Comparison of ENCODE assay signal across 20 mouse cellular contexts in the genomic region with DNA sequence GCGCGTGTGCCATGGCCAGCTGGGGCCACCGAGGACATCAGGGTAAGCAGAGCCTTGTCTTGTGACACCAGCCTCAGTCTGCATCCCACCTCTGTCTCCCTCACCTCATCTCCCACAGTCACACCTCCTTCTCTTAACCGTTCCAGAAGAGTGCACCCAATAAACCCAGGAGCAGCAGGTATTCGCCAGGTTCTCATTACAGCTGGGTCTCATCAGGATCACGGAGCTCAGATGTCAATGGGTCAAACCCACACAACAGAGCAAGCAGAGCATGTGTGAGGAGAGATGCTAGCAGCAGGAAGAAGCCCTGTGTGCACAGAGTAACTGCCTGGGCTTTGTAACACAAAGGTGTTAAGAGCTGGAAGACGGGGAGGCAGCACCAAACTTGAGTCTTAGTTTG. TPM values are rescaled to one million over a fixed set of nuclear protein-coding genes. Genes with fewer than 3 reads are reported as not detected.
DNase-seq lines count a peak whose midpoint lies in the region; ATAC-seq lines count a peak whose summit lies in the region.
"Had no signal": no experiment of that assay in that cellular context is flagged by ENCODE, and none has a peak within 500 bp of the region (broad histone marks: within the 10 kb centered on the region; RNA-seq: fewer than 3 reads in every experiment).

No protein-coding gene starts in this region.

- no peaks in the 10 kb centered on the region for H3K27me3 ChIP-seq in embryonic facial prominence, embryonic 13.5 days
- H3K27me3 ChIP-seq in embryonic facial prominence, embryonic 10.5 days (replicated peaks; ENCODE audit: low read depth, poor library complexity, severe bottlenecking): no peaks in the 10 kb centered on the region; the same call in 1 of the 2 replicates
- H3K27me3 ChIP-seq in kidney, embryonic 14.5 days (ENCODE audit: control insufficient read depth, insufficient read depth, low read length): no peaks in the 10 kb centered on the region
- H3K27me3 ChIP-seq in megakaryocyte, embryonic 14.5 days (replicated peaks): no peaks in the 10 kb centered on the region
- no peaks in the 10 kb centered on the region for H3K27me3 ChIP-seq in liver, embryonic 15.5 days
- H3K27me3 ChIP-seq: forebrain, embryonic 13.5 days; lung, embryonic 15.5 days; neural tube, embryonic 12.5 days had no signal

- H3K4me3 ChIP-seq in embryonic facial prominence, embryonic 13.5 days: no peak overlapping the region
- no peak overlapping the region for H3K4me3 ChIP-seq in embryonic facial prominence, embryonic 10.5 days
- H3K4me3 ChIP-seq in kidney, embryonic 14.5 days (ENCODE audit: low read length): no peak overlapping the region
- peak overlapping the region; percentile 99 for H3K4me3 ChIP-seq in megakaryocyte, embryonic 14.5 days (replicated peaks)
- H3K4me3 ChIP-seq in liver, embryonic 15.5 days (replicated peaks): no peak overlapping the region
- H3K4me3 ChIP-seq: forebrain, embryonic 13.5 days; limb, embryonic 10.5 days; lung, embryonic 15.5 days; neural tube, embryonic 12.5 days had no signal

- peaks cover 22% of the 10 kb centered on the region for H3K4me1 ChIP-seq in embryonic facial prominence, embryonic 13.5 days
- H3K4me1 ChIP-seq in embryonic facial prominence, embryonic 10.5 days: peaks cover 29% of the 10 kb centered on the region
- peaks cover 27% of the 10 kb centered on the region for H3K4me1 ChIP-seq in kidney, embryonic 14.5 days (ENCODE audit: control insufficient read depth, insufficient read depth, low read length)
- peaks cover 89% of the 10 kb centered on the region for H3K4me1 ChIP-seq in megakaryocyte, embryonic 14.5 days
- peaks cover 47% of the 10 kb centered on the region for H3K4me1 ChIP-seq in liver, embryonic 15.5 days (replicated peaks)

- no peak overlapping the region for H3K27ac ChIP-seq in embryonic facial prominence, embryonic 13.5 days
- H3K27ac ChIP-seq in embryonic facial prominence, embryonic 10.5 days (replicated peaks): no peak overlapping the region
- no peak overlapping the region; the same call in 1 of the 2 replicates for H3K27ac ChIP-seq in kidney, embryonic 14.5 days (ENCODE audit: low read depth, low read length)
- no peak overlapping the region for H3K27ac ChIP-seq in liver, embryonic 15.5 days (replicated peaks)
- H3K27ac ChIP-seq: forebrain, embryonic 13.5 days; limb, embryonic 10.5 days; lung, embryonic 15.5 days; midbrain, embryonic 10.5 days; neural tube, embryonic 12.5 days had no signal

- H3K9ac ChIP-seq in embryonic facial prominence, embryonic 13.5 days: 0 out of 2 replicates have a peak overlapping the region, but pooled peaks have one; percentile 27
- no peak overlapping the region for H3K9ac ChIP-seq in kidney, embryonic 14.5 days (ENCODE audit: low read depth, low read length)
- no peak overlapping the region for H3K9ac ChIP-seq in liver, embryonic 15.5 days
- H3K9ac ChIP-seq: forebrain, embryonic 13.5 days; lung, embryonic 15.5 days; neural tube, embryonic 12.5 days had no signal

- H3K36me3 ChIP-seq in embryonic facial prominence, embryonic 13.5 days: no peaks in the 10 kb centered on the region
- H3K36me3 ChIP-seq in embryonic facial prominence, embryonic 10.5 days (replicated peaks): no peaks in the 10 kb centered on the region
- H3K36me3 ChIP-seq in kidney, embryonic 14.5 days (ENCODE audit: control insufficient read depth, insufficient read depth, low read length): no peaks in the 10 kb centered on the region
- H3K36me3 ChIP-seq in megakaryocyte, embryonic 14.5 days (replicated peaks; ENCODE audit: low read length): peaks cover 45% of the 10 kb centered on the region
- no peaks in the 10 kb centered on the region for H3K36me3 ChIP-seq in liver, embryonic 15.5 days (replicated peaks)
- H3K36me3 ChIP-seq: limb, embryonic 10.5 days; lung, embryonic 15.5 days; midbrain, embryonic 10.5 days; neural tube, embryonic 12.5 days had no signal

- 66% methylated on average over 7 of the region's 7 CpGs for WGBS in embryonic facial prominence, embryonic 13.5 days
- WGBS in embryonic facial prominence, embryonic 10.5 days: 73% methylated on average over 7 of the region's 7 CpGs
- 32% methylated on average over 7 of the region's 7 CpGs for WGBS in kidney, embryonic 14.5 days
- 83% methylated on average over 7 of the region's 7 CpGs for WGBS in liver, embryonic 15.5 days (ENCODE audit: insufficient replicate concordance)

- H3K9me3 ChIP-seq in embryonic facial prominence, embryonic 13.5 days: no peaks in the 10 kb centered on the region
- H3K9me3 ChIP-seq in embryonic facial prominence, embryonic 10.5 days: no peaks in the 10 kb centered on the region
- no peaks in the 10 kb centered on the region for H3K9me3 ChIP-seq in kidney, embryonic 14.5 days (ENCODE audit: control insufficient read depth, low read length)
- no peaks in the 10 kb centered on the region for H3K9me3 ChIP-seq in megakaryocyte, embryonic 14.5 days
- H3K9me3 ChIP-seq in liver, embryonic 15.5 days (replicated peaks): no peaks in the 10 kb centered on the region
- H3K9me3 ChIP-seq: forebrain, embryonic 13.5 days; limb, embryonic 10.5 days; lung, embryonic 15.5 days; midbrain, embryonic 10.5 days; neural tube, embryonic 12.5 days had no signal

- no peak overlapping the region for H3K4me2 ChIP-seq in embryonic facial prominence, embryonic 13.5 days
- H3K4me2 ChIP-seq in kidney, embryonic 14.5 days (replicated peaks; ENCODE audit: low read depth, low read length): peak overlapping the region; percentile 88
- 0 out of 2 replicates have a peak overlapping the region, but pooled peaks have one; percentile 98 for H3K4me2 ChIP-seq in liver, embryonic 15.5 days

- ATAC-seq in embryonic facial prominence, embryonic 13.5 days (ENCODE audit: insufficient number of reproducible peaks, insufficient read depth, low FRiP score, low TSS enrichment, low read depth): no peak
- ATAC-seq in kidney, embryonic 14.5 days (ENCODE audit: low FRiP score, low TSS enrichment): no peak
- ATAC-seq in megakaryocyte, adult 5-6 weeks (ENCODE audit: poor library complexity, severe bottlenecking): no peak
- ATAC-seq in liver, embryonic 15.5 days (ENCODE audit: insufficient read depth): no peak
- ATAC-seq: activated CD4-positive, CD25-positive, alpha-beta regulatory T cell, adult 4 months; forebrain, embryonic 13.5 days had no signal

- DNase-seq in embryonic facial prominence, embryonic 10.5 days (ENCODE audit: low spot score): no peak
- no peak for DNase-seq in kidney, postnatal 25 days
- DNase-seq in urinary bladder, postnatal 4 days (ENCODE audit: low spot score in 2 of 2): no peak
- DNase-seq: adrenal gland, adult 8-10 months; cerebellum, adult 18-20 months; cerebellum, postnatal 14 days; gastrocnemius, postnatal 10 days; heart, postnatal 10 days; lung, postnatal 36 days had no signal

RNA-seq across cellular contexts. Expression of a gene that starts 13.1 kb away (rescaled TPM):
- 43.2 and 45.4 TPM in 2 replicates for polyA plus RNA-seq in embryonic facial prominence, embryonic 13.5 days (2015; fragmentation: Nextera tagmentation; extraction: Ambion mirVana)
- polyA plus RNA-seq in embryonic facial prominence, embryonic 10.5 days (2016; fragmentation: Nextera tagmentation; extraction: Ambion mirVana): 39.9 and 40.4 TPM in 2 replicates
- polyA plus RNA-seq in kidney, embryonic 14.5 days (2014; fragmentation: Nextera tagmentation; extraction: Ambion mirVana): 27.7 and 49.9 TPM in 2 replicates
- polyA plus RNA-seq in megakaryocyte, embryonic 14.5 days (2012; ENCODE audit: insufficient read depth, low replicate concordance): 7.1 and 8.7 TPM in 2 replicates
- total RNA-seq in megakaryocyte, adult 5-6 weeks (2015): 22.3 and 25.5 TPM in 2 replicates
- total RNA-seq in megakaryocyte, adult 5-6 weeks (2017): 11.2 and 16.2 TPM in 2 replicates
- polyA plus RNA-seq in liver, embryonic 15.5 days (2015; fragmentation: Nextera tagmentation; extraction: Ambion mirVana): 9.0 and 9.5 TPM in 2 replicates
